Mouse (Mus musculus): ENCODE measurements around the gene Olfr1465.

The Olfr1465 gene

GRCm38 (mm10) chr19:13315441-13315840, at the start of gene Olfr1465:
Gene Olfr1465 (minus strand): TSS chr19:13315541.
- no peak for DNase-seq

- DNase-seq: no peak
Observed at GRCm38 (mm10) chr19:13361936-13362335, 46.6 kb upstream of the Olfr1465 start, which contains the start of gene Olfr1467. Gene Olfr1467 (plus strand): TSS chr19:13362236.

GRCm38 (mm10) chr19:13338562-13338961, 23.2 kb upstream of the Olfr1465 start, which contains the start of gene Olfr1466:
Gene Olfr1466 (plus strand): TSS chr19:13338862.
- DNase-seq: no peak
